10 mouse cellular contexts compared by ENCODE assay signal in the genomic region with DNA sequence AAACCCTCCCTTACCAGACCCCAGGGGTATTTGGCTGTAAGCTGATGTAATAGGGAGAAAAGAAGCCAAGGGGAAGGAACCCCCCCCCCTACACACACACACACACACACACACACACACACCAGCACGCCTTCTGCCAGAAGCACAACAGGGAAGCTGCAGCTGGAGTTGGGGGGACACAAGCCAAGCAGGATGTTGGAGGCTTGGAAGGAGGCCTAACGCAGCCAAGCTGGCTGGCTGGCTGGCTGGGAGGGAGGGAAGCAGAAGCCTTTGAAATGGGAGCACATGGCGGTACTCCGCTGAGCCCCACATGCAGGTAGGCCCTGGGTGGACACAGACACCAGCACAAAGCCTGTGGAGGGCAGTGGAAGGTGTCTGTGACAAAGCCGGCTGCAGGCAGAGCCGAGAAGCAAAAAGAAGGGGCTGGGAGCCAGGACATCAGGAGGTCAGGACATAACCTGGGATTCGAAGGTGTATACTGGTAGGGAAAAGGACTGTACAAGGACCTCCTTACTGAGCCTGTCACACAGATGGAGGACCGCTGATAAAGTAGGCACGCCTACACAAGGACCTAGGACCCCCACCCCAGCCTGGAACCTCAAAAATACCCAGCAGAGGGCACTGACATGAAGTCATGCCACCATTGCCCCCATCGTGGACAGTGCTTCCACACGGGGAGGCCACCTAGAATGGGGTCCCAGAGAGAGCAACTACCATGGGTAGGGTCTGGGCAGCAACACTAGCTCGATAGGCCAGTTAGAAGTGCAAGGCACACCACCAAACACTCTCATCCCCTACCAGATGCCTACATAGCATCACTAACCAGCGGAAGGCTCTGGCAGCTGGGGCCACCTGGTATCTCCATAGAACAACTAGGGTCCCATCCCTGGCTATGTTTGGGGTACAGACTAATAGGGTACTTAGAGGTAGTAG. TPM values are rescaled to one million over a fixed set of nuclear protein-coding genes. Genes with fewer than 3 reads are reported as not detected.
DNase-seq lines count a peak whose midpoint lies in the region; ATAC-seq and TF ChIP-seq lines count a peak whose summit lies in the region.
"Had no signal": no experiment of that assay in that cellular context is flagged by ENCODE, and none has a peak within 500 bp of the region (broad histone marks: within the 10 kb centered on the region; RNA-seq: fewer than 3 reads in every experiment).

No protein-coding gene starts in this region.

- TF ChIP-seq CTCF in layer of hippocampus, adult 2 months (conservative IDR thresholded peaks at IDR 0.05): no peak
- TF ChIP-seq CTCF in olfactory bulb, adult 2 months (IDR thresholded peaks at IDR 0.05; ENCODE audit: insufficient read depth, low read depth, low read length): peak; percentile 5; the same call in 1 of the 2 replicates
- no peak for TF ChIP-seq CTCF in liver, postnatal 0 days (IDR thresholded peaks at IDR 0.05; ENCODE audit: low read depth)

- H3K4me1 ChIP-seq in embryonic facial prominence, embryonic 10.5 days: peaks cover 85% of the 10 kb centered on the region
- H3K4me1 ChIP-seq in heart, embryonic 10.5 days: peaks cover 93% of the 10 kb centered on the region
- peaks cover 29% of the 10 kb centered on the region for H3K4me1 ChIP-seq in olfactory bulb, adult 2 months (ENCODE audit: control insufficient read depth, insufficient read depth, low read length)
- H3K4me1 ChIP-seq in liver, postnatal 0 days (ENCODE audit: insufficient read depth): no peaks in the 10 kb centered on the region

- no peak overlapping the region for H3K9ac ChIP-seq in liver, postnatal 0 days (replicated peaks)

- H3K36me3 ChIP-seq in embryonic facial prominence, embryonic 10.5 days (replicated peaks): no peaks in the 10 kb centered on the region
- no peaks in the 10 kb centered on the region for H3K36me3 ChIP-seq in heart, embryonic 10.5 days
- H3K36me3 ChIP-seq in liver, postnatal 0 days (replicated peaks; ENCODE audit: insufficient read depth, low read length): no peaks in the 10 kb centered on the region

- no peak overlapping the region for H3K4me2 ChIP-seq in liver, postnatal 0 days (ENCODE audit: low read depth, low read length)

- 74% methylated on average over 13 of the region's 13 CpGs for WGBS in embryonic facial prominence, embryonic 10.5 days
- WGBS in heart, embryonic 10.5 days: 75% methylated on average over 13 of the region's 13 CpGs
- WGBS in olfactory bulb, adult 2 months: 67% methylated on average over 13 of the region's 13 CpGs
- 75% methylated on average over 13 of the region's 13 CpGs for WGBS in liver, postnatal 0 days (ENCODE audit: insufficient replicate concordance)

- peak; percentile 62 for DNase-seq in layer of hippocampus, adult 11-12 months (ENCODE audit: low spot score)
- no peak for DNase-seq in layer of hippocampus, adult 9-10 months (ENCODE audit: low spot score)
- DNase-seq in embryonic facial prominence, embryonic 10.5 days (ENCODE audit: low spot score): peak; percentile 37
- DNase-seq in heart, embryonic 10.5 days (ENCODE audit: low spot score): no peak
- peak; percentile 54 to 69 for DNase-seq in layer of hippocampus, adult 2 months (ENCODE audit: low spot score in 2 of 2)
- DNase-seq in spleen, adult 12 weeks (ENCODE audit: low spot score): no peak
- DNase-seq in liver, postnatal 0 days: no peak

- H3K27me3 ChIP-seq in embryonic facial prominence, embryonic 10.5 days (replicated peaks; ENCODE audit: low read depth, poor library complexity, severe bottlenecking): no peaks in the 10 kb centered on the region
- no peaks in the 10 kb centered on the region for H3K27me3 ChIP-seq in heart, embryonic 10.5 days (ENCODE audit: insufficient read depth, poor library complexity, severe bottlenecking)
- no peaks in the 10 kb centered on the region for H3K27me3 ChIP-seq in liver, postnatal 0 days (ENCODE audit: insufficient read depth, low read length)
- H3K27me3 ChIP-seq: Patski had no signal

- no peaks in the 10 kb centered on the region for H3K9me3 ChIP-seq in embryonic facial prominence, embryonic 10.5 days
- H3K9me3 ChIP-seq in heart, embryonic 10.5 days: no peaks in the 10 kb centered on the region
- H3K9me3 ChIP-seq in liver, postnatal 0 days (ENCODE audit: low read length): no peaks in the 10 kb centered on the region
- H3K9me3 ChIP-seq: megakaryocyte, embryonic 14.5 days had no signal

- TF ChIP-seq EP300 in liver, postnatal 0 days (IDR thresholded peaks at IDR 0.05; ENCODE audit: low read depth): no peak

- no peak for TF ChIP-seq POLR2A in olfactory bulb, adult 2 months (IDR thresholded peaks at IDR 0.05; ENCODE audit: insufficient read depth, low read depth, low read length)

- no peak for ATAC-seq in liver, postnatal 0 days
- ATAC-seq: Patski had no signal

- H3K27ac ChIP-seq in embryonic facial prominence, embryonic 10.5 days (replicated peaks): peak overlapping the region; percentile 87
- H3K27ac ChIP-seq in heart, embryonic 10.5 days: peak overlapping the region; percentile 89
- H3K27ac ChIP-seq in layer of hippocampus, adult 2 months: peak overlapping the region; percentile 53; the same call in 1 of the 2 replicates
- no peak overlapping the region for H3K27ac ChIP-seq in olfactory bulb, adult 2 months (ENCODE audit: insufficient read depth, low read depth, low read length)
- no peak overlapping the region for H3K27ac ChIP-seq in liver, postnatal 0 days (ENCODE audit: low read depth)

- no peak overlapping the region for H3K4me3 ChIP-seq in embryonic facial prominence, embryonic 10.5 days
- no peak overlapping the region for H3K4me3 ChIP-seq in heart, embryonic 10.5 days
- no peak overlapping the region for H3K4me3 ChIP-seq in layer of hippocampus, adult 2 months
- no peak overlapping the region for H3K4me3 ChIP-seq in olfactory bulb, adult 2 months (ENCODE audit: insufficient read depth, low read depth, low read length)
- no peak overlapping the region for H3K4me3 ChIP-seq in liver, postnatal 0 days (ENCODE audit: low read depth, low read length)
- H3K4me3 ChIP-seq: megakaryocyte, embryonic 14.5 days had no signal

RNA-seq across cellular contexts. Expression of a gene that starts 53.4 kb away (rescaled TPM):
- 69.3 and 69.7 TPM in 2 replicates for polyA plus RNA-seq in embryonic facial prominence, embryonic 10.5 days (2016; fragmentation: Nextera tagmentation; extraction: Ambion mirVana)
- 111 and 177 TPM in 2 replicates for polyA plus RNA-seq in heart, embryonic 10.5 days (2016; fragmentation: Nextera tagmentation; extraction: Ambion mirVana)
- 10 to 100 TPM; 42.2 to 45.6 TPM for total RNA-seq in layer of hippocampus, adult 2 months (2021)
- not detected in 2 replicates for polyA plus RNA-seq in olfactory bulb, adult 2 months (2012; ENCODE audit: insufficient read depth, insufficient read length, low replicate concordance, missing spikeins)
- 17.7 and 19.6 TPM in 2 replicates for polyA plus RNA-seq in liver, postnatal 0 days (2015; fragmentation: Nextera tagmentation; extraction: Ambion mirVana)

Comparison
In these comparisons a context has a peak if more than half of its experiments do, and no peak if none do; other contexts are left out.
1. DNase-seq: peak in layer of hippocampus, adult 11-12 months (single experiment), embryonic facial prominence, embryonic 10.5 days (single experiment) and layer of hippocampus, adult 2 months (2 of 2); none in layer of hippocampus, adult 9-10 months (single experiment), heart, embryonic 10.5 days (single experiment), spleen, adult 12 weeks (single experiment) and liver, postnatal 0 days (single experiment).
2. H3K27ac ChIP-seq: peak in embryonic facial prominence, embryonic 10.5 days (single experiment), heart, embryonic 10.5 days (single experiment) and layer of hippocampus, adult 2 months (single experiment); none in olfactory bulb, adult 2 months (single experiment) and liver, postnatal 0 days (single experiment).
3. RNA of a gene that starts 53.4 kb away (polyA plus RNA-seq): 111 to 177 TPM in heart, embryonic 10.5 days, 69.3 to 69.7 TPM in embryonic facial prominence, embryonic 10.5 days and 17.7 to 19.6 TPM in liver, postnatal 0 days; not detected in olfactory bulb, adult 2 months; every median in the first group is over 10 times any median in the second.